Mouse (Mus musculus) forebrain, embryonic 16.5 days (tissue): Measurements from ENCODE around the gene Tmem53. TPM values are rescaled to one million over a fixed set of nuclear protein-coding genes. Genes with fewer than 3 reads are reported as not detected.
A peak's percentile ranks its signal among the peaks of the same experiment; 100 is the strongest.
"Not testable (repeated sequence)": the region's sequence is repeated elsewhere in the genome, so short reads cannot be mapped to it uniquely, and the experiment has no call there.

Source experiments
- ATAC-seq: fragments of 200-750 bp; cut with Nextera tagmentation; 2 replicates; pipeline ENCODE4 v1.8.0; 2017; ENCODE audit warnings: mild to moderate bottlenecking, moderate library complexity
- H3K27ac ChIP-seq: fragments of 300-500 bp; sonication (generic); 2 replicates; pipeline ENCODE4 v1.5.1; 2014; ENCODE audit warnings: low read length, control low read depth
- H3K27me3 ChIP-seq: fragments of 300-500 bp; sonication (generic); replicated peaks from 2 replicates; pipeline ENCODE4 v1.6.1; 2014; ENCODE audit warnings: low read length; ENCODE audit not compliant: control insufficient read depth, insufficient read depth
- H3K36me3 ChIP-seq: fragments of 300-500 bp; sonication (generic); 2 replicates; pipeline ENCODE4 v1.6.1; 2014; ENCODE audit not compliant: control insufficient read depth, insufficient read depth
- H3K4me1 ChIP-seq: fragments of 300-500 bp; sonication (generic); replicated peaks from 2 replicates; pipeline ENCODE4 v1.6.1; 2014; ENCODE audit warnings: low read length; ENCODE audit not compliant: control insufficient read depth, insufficient read depth
- H3K4me2 ChIP-seq: fragments of 300-500 bp; sonication (generic); 2 replicates; pipeline ENCODE4 v1.6.1; 2014; ENCODE audit warnings: mild to moderate bottlenecking, low read length, control low read depth
- H3K4me3 ChIP-seq: fragments of 300-500 bp; sonication (generic); replicated peaks from 2 replicates; pipeline ENCODE4 v1.5.1; 2014; ENCODE audit warnings: mild to moderate bottlenecking, low read length, control low read depth
- H3K9ac ChIP-seq: fragments of 300-500 bp; sonication (generic); replicated peaks from 2 replicates; pipeline ENCODE4 v1.6.1; 2014; ENCODE audit warnings: low read depth, low read length, control low read depth
- H3K9me3 ChIP-seq: fragments of 300-500 bp; sonication (generic); 2 replicates; pipeline ENCODE4 v1.6.1; 2016; ENCODE audit warnings: low read length; ENCODE audit not compliant: control insufficient read depth
- WGBS: fragments of 180-500 bp; shearing (Covaris S2); extraction: QIAGEN DNeasy Blood & Tissue Kit; methylation state at CpG from one replicate; pipeline ENCODE4 v1.1.7; 2014; 5-methylcytosine and 5-hydroxymethylcytosine counted together
- polyA plus RNA-seq: library from polyadenylated mRNA; unstranded; fragments of >200 nt; fragmentation: Nextera tagmentation; extraction: Ambion mirVana; gene quantifications from 2 replicates; pipeline ENCODE4 v1.2.1, GENCODE M21; 2015

The Tmem53 gene
- polyA plus RNA-seq, 1 experiment from 2014 or later, result 5.3 TPM

GRCm38 (mm10) chr4:117259909-117260308, 8.2 kb downstream of the Tmem53 start:
- not testable (repeated sequence) for H3K4me1 ChIP-seq, H3K36me3 ChIP-seq, H3K27ac ChIP-seq, H3K4me3 ChIP-seq, H3K27me3 ChIP-seq, H3K9me3 ChIP-seq, H3K9ac ChIP-seq, H3K4me2 ChIP-seq, ATAC-seq
- WGBS, result 78% methylated on average over 6 of the region's 6 CpGs

GRCm38 (mm10) chr4:117261222-117261621, 9.5 kb downstream of the Tmem53 start:
- no peaks in the 10 kb centered on the region for H3K9me3 ChIP-seq
- no peak overlapping the region for H3K4me3 ChIP-seq
- 76% methylated on average over 2 of the region's 2 CpGs for WGBS
- H3K9ac ChIP-seq, result no peak overlapping the region
- ATAC-seq, result no peak
- no peak overlapping the region for H3K27ac ChIP-seq
- no peaks in the 10 kb centered on the region for H3K4me1 ChIP-seq
- H3K36me3 ChIP-seq, result no peaks in the 10 kb centered on the region
- H3K4me2 ChIP-seq, result no peak overlapping the region
- H3K27me3 ChIP-seq, result no peaks in the 10 kb centered on the region

GRCm38 (mm10) chr4:117262101-117262913, 10.6 kb downstream of the Tmem53 start:
- H3K9me3 ChIP-seq, result no peaks in the 10 kb centered on the region
- H3K36me3 ChIP-seq, result no peaks in the 10 kb centered on the region
- no peak overlapping the region for H3K4me2 ChIP-seq
- no peak overlapping the region for H3K27ac ChIP-seq
- ATAC-seq, result no peak
- no peak overlapping the region for H3K4me3 ChIP-seq
- no peaks in the 10 kb centered on the region for H3K27me3 ChIP-seq
- H3K4me1 ChIP-seq, result no peaks in the 10 kb centered on the region
- no peak overlapping the region for H3K9ac ChIP-seq
- WGBS, result 73% methylated on average over 13 of the region's 13 CpGs

GRCm38 (mm10) chr4:117262987-117263386, 11.2 kb downstream of the Tmem53 start:
- peak; percentile 43; the same call in 1 of the 2 replicates for ATAC-seq
- Histone ChIP-seq H3K27ac (no peak overlapping the region), H3K9ac (no peak overlapping the region), H3K4me2 (no peak overlapping the region), H3K4me3 (no peak overlapping the region), H3K27me3 (no peaks in the 10 kb centered on the region), H3K9me3 (no peaks in the 10 kb centered on the region), H3K4me1 (no peaks in the 10 kb centered on the region), H3K36me3 (no peaks in the 10 kb centered on the region)
- WGBS, result 43% methylated on average over 8 of the region's 8 CpGs

GRCm38 (mm10) chr4:117267284-117267683, 15.5 kb downstream of the Tmem53 start:
- Histone ChIP-seq H3K4me1 (no peaks in the 10 kb centered on the region), H3K4me2 (no peak overlapping the region), H3K27me3 (no peaks in the 10 kb centered on the region), H3K27ac (no peak overlapping the region), H3K4me3 (no peak overlapping the region), H3K9me3 (no peaks in the 10 kb centered on the region), H3K9ac (no peak overlapping the region), H3K36me3 (peaks cover 4% of the 10 kb centered on the region; the same call in 1 of the 2 replicates)
- ATAC-seq, result peak; percentile 58; the same call in 1 of the 2 replicates
- WGBS, result 0% methylated on average over 2 of the region's 2 CpGs

- WGBS, result 90% methylated on average over 25 of the region's 25 CpGs
- Histone ChIP-seq H3K4me1 (no peaks in the 10 kb centered on the region), H3K27ac (no peak overlapping the region), H3K9ac (no peak overlapping the region), H3K27me3 (no peaks in the 10 kb centered on the region), H3K4me2 (no peak overlapping the region), H3K36me3 (peaks cover 5% of the 10 kb centered on the region), H3K4me3 (no peak overlapping the region), H3K9me3 (no peaks in the 10 kb centered on the region)
- no peak for ATAC-seq
Observed at GRCm38 (mm10) chr4:117267831-117268437, 16.2 kb downstream of the Tmem53 start.

GRCm38 (mm10) chr4:117270278-117270677, 18.5 kb downstream of the Tmem53 start:
- Histone ChIP-seq H3K4me1 (no peaks in the 10 kb centered on the region), H3K27me3 (no peaks in the 10 kb centered on the region), H3K27ac (no peak overlapping the region), H3K9ac (no peak overlapping the region), H3K4me2 (no peak overlapping the region), H3K4me3 (no peak overlapping the region), H3K36me3 (peaks cover 22% of the 10 kb centered on the region), H3K9me3 (peaks cover 10% of the 10 kb centered on the region; the same call in 1 of the 2 replicates)
- WGBS, result 11% methylated on average over 6 of the region's 6 CpGs
- peak; percentile 61 for ATAC-seq

- H3K27ac ChIP-seq, result no peak overlapping the region
- 4% methylated on average over 12 of the region's 12 CpGs for WGBS
Observed at GRCm38 (mm10) chr4:117272459-117272858, 20.7 kb downstream of the Tmem53 start.

GRCm38 (mm10) chr4:117274720-117275119, 23.0 kb downstream of the Tmem53 start:
- WGBS, result 85% methylated on average over 4 of the region's 4 CpGs
- ATAC-seq, result no peak
- no peaks in the 10 kb centered on the region for H3K27me3 ChIP-seq

More at GRCm38 (mm10) chr4:117272459-117272858, 20.7 kb downstream of the Tmem53 start:
- no peaks in the 10 kb centered on the region for H3K4me1 ChIP-seq
- H3K36me3 ChIP-seq, result peaks cover 38% of the 10 kb centered on the region
- no peak overlapping the region for H3K4me3 ChIP-seq
- peak; percentile 31; the same call in 1 of the 2 replicates for ATAC-seq
- no peak overlapping the region for H3K4me2 ChIP-seq
- peaks cover 10% of the 10 kb centered on the region; the same call in 1 of the 2 replicates for H3K9me3 ChIP-seq
- no peaks in the 10 kb centered on the region for H3K27me3 ChIP-seq
- no peak overlapping the region for H3K9ac ChIP-seq

More at GRCm38 (mm10) chr4:117274720-117275119, 23.0 kb downstream of the Tmem53 start:
- H3K27ac ChIP-seq, result no peak overlapping the region
- peaks cover 41% of the 10 kb centered on the region for H3K36me3 ChIP-seq
- no peaks in the 10 kb centered on the region; the same call in 1 of the 2 replicates for H3K4me1 ChIP-seq
- H3K4me3 ChIP-seq, result no peak overlapping the region
- no peak overlapping the region for H3K9ac ChIP-seq
- H3K9me3 ChIP-seq, result peaks cover 10% of the 10 kb centered on the region; the same call in 1 of the 2 replicates
- no peak overlapping the region for H3K4me2 ChIP-seq
